ENCODE assay signal across 9 mouse cellular contexts in the genomic region with DNA sequence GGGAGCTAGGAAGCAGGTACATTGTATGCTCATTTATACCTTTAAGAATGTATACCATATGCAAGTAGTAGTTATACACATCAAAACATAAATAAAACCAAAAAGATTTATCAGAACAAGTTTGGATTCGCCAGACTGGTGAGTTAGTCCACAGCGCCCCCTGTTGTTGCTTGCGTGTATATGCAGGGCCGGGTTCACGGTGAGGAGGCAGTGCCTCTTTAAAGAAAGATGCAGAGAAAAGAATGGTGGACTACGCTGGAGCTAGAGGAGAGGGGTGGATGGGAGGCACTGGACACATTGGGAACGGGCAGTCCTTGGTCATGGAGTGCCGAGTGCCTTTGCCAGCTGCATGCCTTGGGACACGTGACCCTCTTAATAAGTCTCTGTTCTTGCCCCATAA. TPM values are rescaled to one million over a fixed set of nuclear protein-coding genes. Genes with fewer than 3 reads are reported as not detected.
DNase-seq lines count a peak whose midpoint lies in the region; ATAC-seq and TF ChIP-seq lines count a peak whose summit lies in the region.
"Had no signal": no experiment of that assay in that cellular context is flagged by ENCODE, and none has a peak within 500 bp of the region (broad histone marks: within the 10 kb centered on the region; RNA-seq: fewer than 3 reads in every experiment).

No protein-coding gene starts in this region.

- H3K27ac ChIP-seq in hindbrain, embryonic 11.5 days (ENCODE audit: low read depth, low read length) = no peak overlapping the region
- H3K27ac ChIP-seq in hindbrain, embryonic 12.5 days = no peak overlapping the region
- no peak overlapping the region for H3K27ac ChIP-seq in embryonic facial prominence, embryonic 14.5 days (replicated peaks; ENCODE audit: low read depth, low read length)
- H3K27ac ChIP-seq in midbrain, postnatal 0 days (ENCODE audit: low read depth, low read length) = no peak overlapping the region
- H3K27ac ChIP-seq: neural tube, embryonic 13.5 days had no signal

- 6% methylated on average over 9 of the region's 9 CpGs for WGBS in hindbrain, embryonic 11.5 days
- 5% methylated on average over 9 of the region's 9 CpGs for WGBS in hindbrain, embryonic 12.5 days
- 1% methylated on average over 9 of the region's 9 CpGs for WGBS in embryonic facial prominence, embryonic 14.5 days
- WGBS in midbrain, postnatal 0 days = 2% methylated on average over 9 of the region's 9 CpGs

- TF ChIP-seq CTCF in midbrain, postnatal 0 days (IDR thresholded peaks at IDR 0.05) = peak; percentile 91

- no peak overlapping the region for H3K4me3 ChIP-seq in hindbrain, embryonic 11.5 days (ENCODE audit: low read depth, low read length)
- no peak overlapping the region for H3K4me3 ChIP-seq in hindbrain, embryonic 12.5 days
- H3K4me3 ChIP-seq in embryonic facial prominence, embryonic 14.5 days (ENCODE audit: low read depth, low read length) = no peak overlapping the region
- no peak overlapping the region for H3K4me3 ChIP-seq in midbrain, postnatal 0 days (ENCODE audit: low read depth, low read length)
- H3K4me3 ChIP-seq: neural tube, embryonic 13.5 days had no signal

- peak; percentile 90 for DNase-seq in hindbrain, embryonic 11.5 days (ENCODE audit: low spot score)
- peak; percentile 78 for DNase-seq in adrenal gland, postnatal 25 days
- DNase-seq in embryonic facial prominence, embryonic 14.5 days (ENCODE audit: low spot score) = peak; percentile 76
- peak; percentile 68 to 76 for DNase-seq in heart, postnatal 36 days
- peak; percentile 65 to 79 for DNase-seq in left cerebral cortex, adult 18-20 months (ENCODE audit: low spot score in 2 of 2)
- peak; percentile 66 for DNase-seq in midbrain, postnatal 0 days (ENCODE audit: low spot score)
- peak; percentile 40 for DNase-seq in thymus, postnatal 14 days

- no peaks in the 10 kb centered on the region for H3K27me3 ChIP-seq in hindbrain, embryonic 11.5 days (ENCODE audit: control insufficient read depth, insufficient read depth, low read length)
- H3K27me3 ChIP-seq in hindbrain, embryonic 12.5 days = no peaks in the 10 kb centered on the region
- H3K27me3 ChIP-seq in embryonic facial prominence, embryonic 14.5 days (replicated peaks; ENCODE audit: control insufficient read depth, insufficient read depth, low read length) = no peaks in the 10 kb centered on the region
- H3K27me3 ChIP-seq in midbrain, postnatal 0 days (ENCODE audit: insufficient read depth, low read length) = no peaks in the 10 kb centered on the region
- H3K27me3 ChIP-seq: neural tube, embryonic 13.5 days had no signal

- intact Hi-C loops in heart, postnatal 36 days (cut with DNase I) = loop anchor here (1.0 to 2.0 kb wide), 2 partner anchors 79 to 165 kb away; no protein-coding TSS in a partner anchor

- H3K4me2 ChIP-seq in hindbrain, embryonic 11.5 days (replicated peaks; ENCODE audit: low read depth, low read length) = no peak overlapping the region
- no peak overlapping the region for H3K4me2 ChIP-seq in hindbrain, embryonic 12.5 days (replicated peaks)
- no peak overlapping the region for H3K4me2 ChIP-seq in embryonic facial prominence, embryonic 14.5 days (ENCODE audit: low read depth, low read length)
- no peak overlapping the region for H3K4me2 ChIP-seq in midbrain, postnatal 0 days (ENCODE audit: low read depth, low read length, poor library complexity, severe bottlenecking)
- H3K4me2 ChIP-seq: neural tube, embryonic 13.5 days had no signal

- no peaks in the 10 kb centered on the region for H3K4me1 ChIP-seq in hindbrain, embryonic 11.5 days (replicated peaks; ENCODE audit: control insufficient read depth, insufficient read depth, low read length)
- H3K4me1 ChIP-seq in hindbrain, embryonic 12.5 days = 0 out of 2 replicates have a peak, but pooled peaks cover 2% of the 10 kb centered on the region
- H3K4me1 ChIP-seq in embryonic facial prominence, embryonic 14.5 days (ENCODE audit: control insufficient read depth, insufficient read depth, low read length) = 0 out of 2 replicates have a peak, but pooled peaks cover under 1% of the 10 kb centered on the region
- H3K4me1 ChIP-seq in midbrain, postnatal 0 days (ENCODE audit: insufficient read depth, low read length) = no peaks in the 10 kb centered on the region
- H3K4me1 ChIP-seq: neural tube, embryonic 13.5 days had no signal

- ATAC-seq in hindbrain, embryonic 11.5 days (ENCODE audit: low FRiP score) = no peak
- ATAC-seq in hindbrain, embryonic 12.5 days (ENCODE audit: low FRiP score) = no peak
- 0 out of 2 replicates have a peak, but pooled peaks have one; percentile 41 for ATAC-seq in embryonic facial prominence, embryonic 14.5 days (ENCODE audit: low read depth)
- ATAC-seq in midbrain, postnatal 0 days (ENCODE audit: low FRiP score) = no peak

- no peaks in the 10 kb centered on the region for H3K36me3 ChIP-seq in hindbrain, embryonic 11.5 days (ENCODE audit: control insufficient read depth, insufficient read depth, low read length)
- H3K36me3 ChIP-seq in hindbrain, embryonic 12.5 days = no peaks in the 10 kb centered on the region
- no peaks in the 10 kb centered on the region for H3K36me3 ChIP-seq in embryonic facial prominence, embryonic 14.5 days (ENCODE audit: control insufficient read depth, insufficient read depth, low read length)
- no peaks in the 10 kb centered on the region for H3K36me3 ChIP-seq in midbrain, postnatal 0 days (ENCODE audit: insufficient read depth, low read length)
- H3K36me3 ChIP-seq: neural tube, embryonic 13.5 days had no signal

- H3K9ac ChIP-seq in hindbrain, embryonic 11.5 days (ENCODE audit: low read depth, low read length) = no peak overlapping the region
- no peak overlapping the region for H3K9ac ChIP-seq in hindbrain, embryonic 12.5 days
- no peak overlapping the region for H3K9ac ChIP-seq in embryonic facial prominence, embryonic 14.5 days (ENCODE audit: low read depth, low read length)
- H3K9ac ChIP-seq in midbrain, postnatal 0 days (replicated peaks; ENCODE audit: low read length, poor library complexity, severe bottlenecking) = no peak overlapping the region
- H3K9ac ChIP-seq: neural tube, embryonic 13.5 days had no signal

- H3K9me3 ChIP-seq in hindbrain, embryonic 11.5 days (ENCODE audit: control insufficient read depth, low read length) = no peaks in the 10 kb centered on the region
- H3K9me3 ChIP-seq in hindbrain, embryonic 12.5 days (replicated peaks) = no peaks in the 10 kb centered on the region
- H3K9me3 ChIP-seq in embryonic facial prominence, embryonic 14.5 days (ENCODE audit: control insufficient read depth, low read length) = no peaks in the 10 kb centered on the region
- no peaks in the 10 kb centered on the region for H3K9me3 ChIP-seq in midbrain, postnatal 0 days (ENCODE audit: low read length)
- H3K9me3 ChIP-seq: neural tube, embryonic 13.5 days had no signal

RNA-seq across cellular contexts. Expression of a gene that starts 12.1 kb away (rescaled TPM):
- 0.88 and 0.91 TPM in 2 replicates for polyA plus RNA-seq in hindbrain, embryonic 11.5 days (2014; fragmentation: Nextera tagmentation; extraction: Ambion mirVana)
- 0.82 and 1.1 TPM in 2 replicates for polyA plus RNA-seq in hindbrain, embryonic 12.5 days (2016; fragmentation: Nextera tagmentation; extraction: Ambion mirVana)
- total RNA-seq in adrenal gland, postnatal 25 days (2021) = 0.06 TPM in 1 of 2 replicates, not detected in the other
- polyA plus RNA-seq in embryonic facial prominence, embryonic 14.5 days (2014; fragmentation: Nextera tagmentation; extraction: Ambion mirVana) = 0.95 and 1.3 TPM in 2 replicates
- total RNA-seq in heart, postnatal 36 days (2021) = not detected
- total RNA-seq in left cerebral cortex, adult 18-20 months (2021) = not detected
- total RNA-seq in midbrain, postnatal 0 days (2014; rRNA removed) = not detected in 2 replicates
- polyA plus RNA-seq in midbrain, postnatal 0 days (2015; fragmentation: Nextera tagmentation; extraction: Ambion mirVana) = 0.21 and 0.23 TPM in 2 replicates

RNA-seq across cellular contexts. Expression of a gene that starts 46.2 kb away (rescaled TPM):
- polyA plus RNA-seq in hindbrain, embryonic 11.5 days (2014; fragmentation: Nextera tagmentation; extraction: Ambion mirVana) = 51.3 and 53.0 TPM in 2 replicates
- polyA plus RNA-seq in hindbrain, embryonic 12.5 days (2016; fragmentation: Nextera tagmentation; extraction: Ambion mirVana) = 44.0 and 48.0 TPM in 2 replicates
- total RNA-seq in adrenal gland, postnatal 25 days (2021) = 23.3 and 29.1 TPM in 2 replicates
- polyA plus RNA-seq in embryonic facial prominence, embryonic 14.5 days (2014; fragmentation: Nextera tagmentation; extraction: Ambion mirVana) = 41.1 and 47.9 TPM in 2 replicates
- 10 to 100 TPM; 19.6 to 24.9 TPM for total RNA-seq in heart, postnatal 36 days (2021)
- 10 to 100 TPM; 26.1 to 29.0 TPM for total RNA-seq in left cerebral cortex, adult 18-20 months (2021)
- total RNA-seq in midbrain, postnatal 0 days (2014; rRNA removed) = 23.9 and 31.0 TPM in 2 replicates
- 33.8 and 35.1 TPM in 2 replicates for polyA plus RNA-seq in midbrain, postnatal 0 days (2015; fragmentation: Nextera tagmentation; extraction: Ambion mirVana)

RNA-seq across cellular contexts. Expression of a gene that starts 47.2 kb away (rescaled TPM):
- 29.5 and 31.7 TPM in 2 replicates for polyA plus RNA-seq in hindbrain, embryonic 11.5 days (2014; fragmentation: Nextera tagmentation; extraction: Ambion mirVana)
- 39.9 and 40.8 TPM in 2 replicates for polyA plus RNA-seq in hindbrain, embryonic 12.5 days (2016; fragmentation: Nextera tagmentation; extraction: Ambion mirVana)
- total RNA-seq in adrenal gland, postnatal 25 days (2021) = 3.8 and 4.9 TPM in 2 replicates
- 41.7 and 48.9 TPM in 2 replicates for polyA plus RNA-seq in embryonic facial prominence, embryonic 14.5 days (2014; fragmentation: Nextera tagmentation; extraction: Ambion mirVana)
- 1 to 10 TPM; 3.1 to 5.4 TPM for total RNA-seq in heart, postnatal 36 days (2021)
- 1 to 10 TPM; 9.4 to 9.7 TPM for total RNA-seq in left cerebral cortex, adult 18-20 months (2021)
- 16.8 and 17.3 TPM in 2 replicates for total RNA-seq in midbrain, postnatal 0 days (2014; rRNA removed)
- 3.9 and 4.5 TPM in 2 replicates for polyA plus RNA-seq in midbrain, postnatal 0 days (2015; fragmentation: Nextera tagmentation; extraction: Ambion mirVana)

Comparison
In these comparisons a context has a peak if more than half of its experiments do, and no peak if none do; other contexts are left out.
1. DNase-seq: peak in every context shown above with its lines; median percentile 90 in hindbrain, embryonic 11.5 days; 78 in adrenal gland, postnatal 25 days; 76 in embryonic facial prominence, embryonic 14.5 days; 72 in heart, postnatal 36 days; 72 in left cerebral cortex, adult 18-20 months; 66 in midbrain, postnatal 0 days; 40 in thymus, postnatal 14 days.